11 mouse cellular contexts compared by ENCODE assay signal in genomic region chr12:16183055-16183454, GRCm38 (mm10).
"Had no signal": no experiment of that assay in that cellular context is flagged by ENCODE, and none has a peak within 500 bp of the region (broad histone marks: within the 10 kb centered on the region; RNA-seq: fewer than 3 reads in every experiment).

No protein-coding gene starts in this region.

- H3K4me3 ChIP-seq: left cerebral cortex, adult 2 months; liver, embryonic 12.5 days; midbrain, embryonic 12.5 days had no signal

- H3K9me3 ChIP-seq: liver, embryonic 12.5 days; midbrain, embryonic 12.5 days had no signal

- H3K4me1 ChIP-seq: midbrain, embryonic 12.5 days had no signal

- ATAC-seq: liver, embryonic 12.5 days; midbrain, embryonic 16.5 days had no signal

- H3K27ac ChIP-seq: left cerebral cortex, adult 2 months; liver, embryonic 12.5 days; midbrain, embryonic 12.5 days had no signal

- H3K9ac ChIP-seq: liver, embryonic 12.5 days; lung, embryonic 14.5 days; midbrain, embryonic 12.5 days had no signal

- H3K27me3 ChIP-seq: liver, embryonic 12.5 days; midbrain, embryonic 12.5 days had no signal

- DNase-seq: kidney, adult 2 months; kidney, postnatal 25 days; lung, embryonic 14.5 days; lung, postnatal 10 days; lung, postnatal 4 days; right cerebral cortex, postnatal 14 days; thymus, postnatal 36 days had no signal

- H3K36me3 ChIP-seq: liver, embryonic 12.5 days; midbrain, embryonic 12.5 days had no signal

- H3K4me2 ChIP-seq: liver, embryonic 12.5 days; lung, embryonic 14.5 days; midbrain, embryonic 12.5 days had no signal
